Comparison of ENCODE assay signal across 26 mouse cellular contexts in genomic region chr5:148464489-148464888, GRCm38 (mm10).
A peak's percentile ranks its signal among the peaks of the same experiment; 100 is the strongest.
DNase-seq lines count a peak whose midpoint lies in the region; ATAC-seq and TF ChIP-seq lines count a peak whose summit lies in the region.
"Had no signal": no experiment of that assay in that cellular context is flagged by ENCODE, and none has a peak within 500 bp of the region (broad histone marks: within the 10 kb centered on the region; RNA-seq: fewer than 3 reads in every experiment).

No protein-coding gene starts in this region.

- no peak for TF ChIP-seq EP300 in lung, postnatal 0 days (IDR thresholded peaks at IDR 0.05)

- no peak overlapping the region for H3K27ac ChIP-seq in kidney, postnatal 0 days
- H3K27ac ChIP-seq in lung, postnatal 0 days (ENCODE audit: low read length), result no peak overlapping the region
- peak overlapping the region; percentile 60; the same call in 1 of the 2 replicates for H3K27ac ChIP-seq in stomach, embryonic 15.5 days
- H3K27ac ChIP-seq: embryonic facial prominence, embryonic 15.5 days; heart, embryonic 13.5 days; hindbrain, embryonic 12.5 days; kidney, embryonic 15.5 days; limb, embryonic 10.5 days; midbrain, embryonic 15.5 days; neural tube, embryonic 12.5 days had no signal

- WGBS in kidney, postnatal 0 days, result 34% methylated on average over 7 of the region's 7 CpGs
- WGBS in lung, postnatal 0 days, result 28% methylated on average over 7 of the region's 7 CpGs
- 21% methylated on average over 7 of the region's 7 CpGs for WGBS in stomach, embryonic 15.5 days

- H3K36me3 ChIP-seq in kidney, postnatal 0 days (ENCODE audit: insufficient read depth, low read length), result no peaks in the 10 kb centered on the region
- H3K36me3 ChIP-seq in lung, postnatal 0 days (ENCODE audit: insufficient read depth, low read length), result no peaks in the 10 kb centered on the region
- no peaks in the 10 kb centered on the region for H3K36me3 ChIP-seq in stomach, embryonic 15.5 days
- H3K36me3 ChIP-seq: embryonic facial prominence, embryonic 15.5 days; heart, embryonic 13.5 days; hindbrain, embryonic 12.5 days; kidney, embryonic 15.5 days; limb, embryonic 10.5 days; midbrain, embryonic 15.5 days; neural tube, embryonic 12.5 days had no signal

- H3K4me3 ChIP-seq in kidney, postnatal 0 days (replicated peaks; ENCODE audit: low read depth, low read length), result no peak overlapping the region
- no peak overlapping the region for H3K4me3 ChIP-seq in lung, postnatal 0 days (ENCODE audit: low read depth, low read length)
- H3K4me3 ChIP-seq in stomach, embryonic 15.5 days (replicated peaks), result no peak overlapping the region
- H3K4me3 ChIP-seq: embryonic facial prominence, embryonic 15.5 days; heart, embryonic 13.5 days; hindbrain, embryonic 12.5 days; kidney, embryonic 15.5 days; limb, embryonic 10.5 days; megakaryocyte, embryonic 14.5 days; midbrain, embryonic 15.5 days; neural tube, embryonic 12.5 days had no signal

- H3K9me3 ChIP-seq in kidney, postnatal 0 days (replicated peaks; ENCODE audit: low read length), result no peaks in the 10 kb centered on the region
- no peaks in the 10 kb centered on the region; the same call in 1 of the 2 replicates for H3K9me3 ChIP-seq in lung, postnatal 0 days (ENCODE audit: low read length)
- no peaks in the 10 kb centered on the region for H3K9me3 ChIP-seq in stomach, embryonic 15.5 days
- H3K9me3 ChIP-seq: embryonic facial prominence, embryonic 15.5 days; midbrain, embryonic 15.5 days had no signal

- no peak overlapping the region for H3K9ac ChIP-seq in kidney, postnatal 0 days (ENCODE audit: low read depth, low read length)
- H3K9ac ChIP-seq in lung, postnatal 0 days (replicated peaks; ENCODE audit: low read depth), result no peak overlapping the region
- H3K9ac ChIP-seq in stomach, embryonic 15.5 days, result no peak overlapping the region
- H3K9ac ChIP-seq: embryonic facial prominence, embryonic 15.5 days; forebrain, postnatal 0 days; heart, embryonic 13.5 days; hindbrain, embryonic 12.5 days; kidney, embryonic 15.5 days; liver, postnatal 0 days; midbrain, embryonic 15.5 days; neural tube, embryonic 12.5 days had no signal

- H3K4me2 ChIP-seq in kidney, postnatal 0 days (ENCODE audit: low read length), result no peak overlapping the region
- no peak overlapping the region for H3K4me2 ChIP-seq in lung, postnatal 0 days (replicated peaks; ENCODE audit: low read depth, low read length)
- H3K4me2 ChIP-seq in stomach, embryonic 15.5 days, result no peak overlapping the region
- H3K4me2 ChIP-seq: embryonic facial prominence, embryonic 15.5 days; heart, embryonic 13.5 days; hindbrain, embryonic 12.5 days; kidney, embryonic 15.5 days; midbrain, embryonic 15.5 days; neural tube, embryonic 12.5 days had no signal

- no peaks in the 10 kb centered on the region for H3K4me1 ChIP-seq in kidney, postnatal 0 days (replicated peaks; ENCODE audit: insufficient read depth, low read length)
- no peaks in the 10 kb centered on the region for H3K4me1 ChIP-seq in lung, postnatal 0 days (ENCODE audit: insufficient read depth, low read depth, low read length)
- peaks cover 17% of the 10 kb centered on the region; the same call in 1 of the 2 replicates for H3K4me1 ChIP-seq in stomach, embryonic 15.5 days
- H3K4me1 ChIP-seq: megakaryocyte, embryonic 14.5 days had no signal

- peak; percentile 48 for DNase-seq in kidney, postnatal 0 days (ENCODE audit: low spot score)
- no peak for DNase-seq in kidney, postnatal 4 days
- peak; percentile 76 for DNase-seq in lung, postnatal 0 days (ENCODE audit: low spot score)
- DNase-seq in lung, postnatal 10 days, result no peak
- DNase-seq in adipocyte (ENCODE audit: low spot score), result peak; percentile 40
- DNase-seq in frontal cortex, postnatal 14 days (ENCODE audit: low spot score in 2 of 2), result no peak
- DNase-seq: adrenal gland, postnatal 25 days; cerebellum, adult 9-11 months; gastrocnemius, postnatal 25 days; liver; liver, postnatal 0 days; right cerebral cortex, postnatal 14 days; spleen, adult 18-20 months; thymus, adult 18-20 months; thymus, postnatal 36 days had no signal

- no peak for TF ChIP-seq CTCF in kidney, postnatal 0 days (IDR thresholded peaks at IDR 0.05; ENCODE audit: low read depth)
- TF ChIP-seq CTCF in lung, postnatal 0 days (IDR thresholded peaks at IDR 0.05), result no peak

- no peaks in the 10 kb centered on the region for H3K27me3 ChIP-seq in kidney, postnatal 0 days (ENCODE audit: insufficient read depth, low read length)
- no peaks in the 10 kb centered on the region for H3K27me3 ChIP-seq in lung, postnatal 0 days (replicated peaks; ENCODE audit: insufficient read depth, low read length)
- no peaks in the 10 kb centered on the region for H3K27me3 ChIP-seq in stomach, embryonic 15.5 days (replicated peaks)
- H3K27me3 ChIP-seq: embryonic facial prominence, embryonic 15.5 days; heart, embryonic 13.5 days; hindbrain, embryonic 12.5 days; kidney, embryonic 15.5 days; megakaryocyte, embryonic 14.5 days; midbrain, embryonic 15.5 days; neural tube, embryonic 12.5 days had no signal

- ATAC-seq in kidney, postnatal 0 days (replicated peaks; ENCODE audit: low FRiP score, low read depth), result no peak
- peak; percentile 77 for ATAC-seq in lung, postnatal 0 days
- peak; percentile 74 for ATAC-seq in stomach, embryonic 15.5 days (ENCODE audit: insufficient read depth, low FRiP score, low read depth)
- ATAC-seq: activated CD4-positive, CD25-positive, alpha-beta regulatory T cell, adult 4 months; liver, postnatal 0 days; midbrain, embryonic 15.5 days had no signal

Comparison
In these comparisons a context has a peak if more than half of its experiments do, and no peak if none do; other contexts are left out.
1. DNase-seq: peak in kidney, postnatal 0 days (single experiment), lung, postnatal 0 days (single experiment) and adipocyte (single experiment); none in kidney, postnatal 4 days (0 of 2), lung, postnatal 10 days (single experiment) and frontal cortex, postnatal 14 days (0 of 2).